Mouse (Mus musculus) stomach, postnatal 0 days (tissue): ENCODE measurements around the gene Siah2. TPM values are rescaled to one million over a fixed set of nuclear protein-coding genes. Genes with fewer than 3 reads are reported as not detected.

Source experiments
- ATAC-seq: fragments of 200-750 bp; cut with Nextera tagmentation; 2 replicates; pipeline ENCODE4 v1.8.0; 2017; ENCODE audit not compliant: low FRiP score, low TSS enrichment
- DNase-seq: peaks from one replicate; pipeline ENCODE4 v3.0.0-alpha.2; 2016; ENCODE audit warnings: low spot score
- H3K27ac ChIP-seq: fragments of 300-500 bp; sonication (generic); replicated peaks from 2 replicates; pipeline ENCODE4 v1.5.1; 2014; ENCODE audit warnings: mild to moderate bottlenecking, control low read depth
- H3K27me3 ChIP-seq: fragments of 300-500 bp; sonication (generic); 2 replicates; pipeline ENCODE4 v1.6.1; 2014; ENCODE audit warnings: low read length; ENCODE audit not compliant: control insufficient read depth, insufficient read depth
- H3K36me3 ChIP-seq: fragments of 300-500 bp; sonication (generic); 2 replicates; pipeline ENCODE4 v1.6.1; 2014; ENCODE audit warnings: low read length, mixed read lengths; ENCODE audit not compliant: control insufficient read depth, insufficient read depth
- H3K4me1 ChIP-seq: fragments of 300-500 bp; sonication (generic); replicated peaks from 2 replicates; pipeline ENCODE4 v1.6.1; 2014; ENCODE audit warnings: antibody characterized with exemption; ENCODE audit not compliant: control insufficient read depth, insufficient read depth
- H3K4me2 ChIP-seq: fragments of 300-500 bp; sonication (generic); replicated peaks from 2 replicates; pipeline ENCODE4 v1.6.1; 2014; ENCODE audit warnings: low read depth, mild to moderate bottlenecking, control low read depth, moderate library complexity
- H3K4me3 ChIP-seq: fragments of 300-500 bp; sonication (generic); 2 replicates; pipeline ENCODE4 v1.5.1; 2014; ENCODE audit warnings: low read depth, low read length, control low read depth
- H3K9ac ChIP-seq: fragments of 300-500 bp; sonication (generic); 2 replicates; pipeline ENCODE4 v1.6.1; 2014; ENCODE audit warnings: mild to moderate bottlenecking, low read length, control low read depth, mixed read lengths
- H3K9me3 ChIP-seq: fragments of 300-500 bp; sonication (generic); 2 replicates; pipeline ENCODE4 v1.6.1; 2016; ENCODE audit warnings: low read length; ENCODE audit not compliant: control insufficient read depth
- CTCF ChIP-seq: IDR thresholded peaks from 2 replicates; pipeline ENCODE4 v1.5.1; 2016; ENCODE audit warnings: antibody characterized with exemption, low read depth, mild to moderate bottlenecking, moderate library complexity
- EP300 ChIP-seq: optimal IDR thresholded peaks from 2 replicates; pipeline ENCODE3; 2016; ENCODE audit warnings: antibody characterized with exemption
- WGBS: fragments of 180-500 bp; shearing (Covaris S2); extraction: QIAGEN DNeasy Blood & Tissue Kit; methylation state at CpG from one replicate; pipeline ENCODE4 v1.1.7; 2014; 5-methylcytosine and 5-hydroxymethylcytosine counted together
- polyA plus RNA-seq: library from polyadenylated mRNA; unstranded; fragments of >200 nt; fragmentation: Nextera tagmentation; extraction: Ambion mirVana; gene quantifications from 2 replicates; pipeline ENCODE4 v1.2.1, GENCODE M21; 2015

Siah2 gene
- polyA plus RNA-seq, 1 experiment from 2014 or later, result 4.4 TPM

DNA sequence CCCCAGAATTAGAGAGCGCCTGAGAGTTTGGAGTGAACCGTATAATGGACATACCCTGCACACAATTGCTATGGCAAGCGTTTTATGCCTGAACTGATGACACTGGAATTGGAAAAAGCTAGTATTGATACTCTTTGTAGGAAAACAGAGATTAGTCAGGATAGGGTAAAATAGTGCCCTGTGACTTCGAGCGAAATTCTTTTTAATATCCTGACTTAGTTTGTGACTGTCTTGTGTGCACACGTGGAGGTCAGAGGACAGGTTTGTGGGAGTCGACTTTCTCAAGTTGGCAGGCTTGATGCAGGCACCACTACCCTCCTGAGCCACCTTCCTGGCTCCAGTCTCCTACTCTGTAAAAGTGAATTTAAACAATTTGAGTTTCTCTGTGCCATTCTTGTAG, 1.1 kb upstream of the Siah2 start:
- no peaks in the 10 kb centered on the region for H3K36me3 ChIP-seq
- no peak overlapping the region for H3K27ac ChIP-seq
- no peak for DNase-seq
- H3K9me3 ChIP-seq, result no peaks in the 10 kb centered on the region
- no peaks in the 10 kb centered on the region for H3K4me1 ChIP-seq
- no peaks in the 10 kb centered on the region for H3K27me3 ChIP-seq
- TF ChIP-seq CTCF (no peak), EP300 (no peak)
- H3K4me2 ChIP-seq, result no peak overlapping the region
- H3K9ac ChIP-seq, result no peak overlapping the region
- WGBS, result 83% methylated on average over 7 of the region's 7 CpGs
- no peak overlapping the region for H3K4me3 ChIP-seq
- no peak for ATAC-seq

GRCm38 (mm10) chr3:58691374-58691939, 743 bp downstream of the Siah2 start:
- Histone ChIP-seq H3K9ac (peak overlapping the region; percentile 85), H3K4me1 (no peaks in the 10 kb centered on the region), H3K4me3 (peak overlapping the region; percentile 86), H3K36me3 (no peaks in the 10 kb centered on the region), H3K27ac (peak overlapping the region; percentile 90), H3K4me2 (peak overlapping the region; percentile 93), H3K27me3 (no peaks in the 10 kb centered on the region), H3K9me3 (no peaks in the 10 kb centered on the region)
- 0% methylated on average over 39 of the region's 65 CpGs for WGBS
- TF ChIP-seq EP300, result no peak
- no peak for TF ChIP-seq CTCF
- DNase-seq, result peak; percentile 59
- peak; percentile 11; the same call in 1 of the 2 replicates for ATAC-seq

DNA sequence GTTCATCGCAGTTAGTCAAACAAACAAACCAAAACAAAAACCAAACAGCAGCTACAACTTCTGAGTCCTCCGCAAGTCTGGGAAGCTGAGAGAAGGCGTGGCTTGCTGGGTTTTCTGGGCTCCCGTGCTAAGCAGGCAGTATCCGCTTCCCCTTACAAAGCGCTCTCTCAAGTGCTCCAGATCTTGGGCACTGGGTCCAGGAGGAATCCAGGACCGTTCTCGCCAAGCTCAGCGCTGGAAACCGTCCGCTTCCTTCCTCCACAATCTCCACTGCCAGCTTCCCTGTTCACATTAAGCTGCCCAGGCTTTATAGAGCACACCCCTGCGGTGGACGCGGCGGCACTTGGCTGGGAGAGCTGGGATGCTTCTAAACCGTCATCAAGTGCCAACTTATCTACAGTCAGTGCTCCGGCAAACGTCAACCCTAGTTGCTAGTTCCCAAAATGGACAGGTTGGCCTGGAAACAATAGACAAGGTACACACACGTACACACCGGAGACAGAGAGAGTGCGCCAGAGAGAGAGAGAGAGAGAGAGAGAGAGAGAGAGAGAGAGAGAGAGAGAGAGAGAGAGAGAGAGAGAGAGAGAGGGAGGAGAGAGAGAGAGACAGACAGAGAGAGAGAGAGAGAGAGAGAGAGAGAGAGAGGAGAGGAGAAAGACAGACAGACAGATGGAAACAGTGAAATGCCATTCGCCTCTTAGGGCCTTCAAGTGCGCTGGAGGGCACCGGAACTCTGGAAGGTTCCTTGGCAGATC, 1.4 kb downstream of the Siah2 start:
- peak; percentile 63 for DNase-seq
- Histone ChIP-seq H3K4me3 (peak overlapping the region; percentile 86), H3K36me3 (no peaks in the 10 kb centered on the region), H3K4me1 (no peaks in the 10 kb centered on the region), H3K4me2 (peak overlapping the region; percentile 93), H3K9ac (peak overlapping the region; percentile 85), H3K27me3 (no peaks in the 10 kb centered on the region), H3K9me3 (no peaks in the 10 kb centered on the region), H3K27ac (peak overlapping the region; percentile 90)
- 0 out of 2 replicates have a peak, but pooled peaks have one; percentile 24 for ATAC-seq
- 2% methylated on average over 24 of the region's 24 CpGs for WGBS
- TF ChIP-seq CTCF (no peak), EP300 (no peak)

GRCm38 (mm10) chr3:58689721-58690120, 2.5 kb downstream of the Siah2 start:
- Histone ChIP-seq H3K4me1 (no peaks in the 10 kb centered on the region), H3K27me3 (no peaks in the 10 kb centered on the region), H3K4me2 (peak overlapping the region; percentile 93), H3K27ac (no peak overlapping the region), H3K9ac (no peak overlapping the region), H3K36me3 (no peaks in the 10 kb centered on the region), H3K9me3 (no peaks in the 10 kb centered on the region), H3K4me3 (no peak overlapping the region)
- TF ChIP-seq CTCF, result no peak
- TF ChIP-seq EP300, result no peak
- no peak for DNase-seq
- 48% methylated on average over 3 of the region's 3 CpGs for WGBS
- no peak for ATAC-seq

DNA sequence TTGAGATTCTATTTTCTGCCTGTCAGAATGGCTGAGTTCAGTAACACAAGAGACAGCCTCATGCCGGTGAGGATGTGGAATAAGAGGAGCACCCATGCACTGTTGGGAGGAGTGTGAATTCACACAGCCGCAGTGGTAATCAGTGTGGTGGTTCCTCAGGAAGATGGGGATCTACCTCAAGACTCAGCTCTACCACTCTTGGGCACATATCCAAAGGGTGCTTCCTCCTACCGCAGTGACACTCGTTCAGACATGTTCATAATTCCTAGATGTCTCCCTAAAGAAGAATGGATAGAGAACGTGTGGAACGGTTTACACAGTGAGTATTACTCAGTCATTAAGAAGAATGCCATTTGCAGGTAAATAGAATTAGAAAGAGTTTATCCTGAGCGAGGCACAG, 3.1 kb downstream of the Siah2 start:
- TF ChIP-seq EP300, result no peak
- TF ChIP-seq CTCF, result no peak
- 64% methylated on average over 7 of the region's 7 CpGs for WGBS
- no peak for DNase-seq
- no peak for ATAC-seq
- H3K9ac ChIP-seq, result no peak overlapping the region
- H3K4me2 ChIP-seq, result no peak overlapping the region
- H3K4me3 ChIP-seq, result no peak overlapping the region
- H3K9me3 ChIP-seq, result no peaks in the 10 kb centered on the region
- no peaks in the 10 kb centered on the region for H3K27me3 ChIP-seq
- H3K36me3 ChIP-seq, result no peaks in the 10 kb centered on the region
- no peaks in the 10 kb centered on the region for H3K4me1 ChIP-seq
- no peak overlapping the region for H3K27ac ChIP-seq

DNA sequence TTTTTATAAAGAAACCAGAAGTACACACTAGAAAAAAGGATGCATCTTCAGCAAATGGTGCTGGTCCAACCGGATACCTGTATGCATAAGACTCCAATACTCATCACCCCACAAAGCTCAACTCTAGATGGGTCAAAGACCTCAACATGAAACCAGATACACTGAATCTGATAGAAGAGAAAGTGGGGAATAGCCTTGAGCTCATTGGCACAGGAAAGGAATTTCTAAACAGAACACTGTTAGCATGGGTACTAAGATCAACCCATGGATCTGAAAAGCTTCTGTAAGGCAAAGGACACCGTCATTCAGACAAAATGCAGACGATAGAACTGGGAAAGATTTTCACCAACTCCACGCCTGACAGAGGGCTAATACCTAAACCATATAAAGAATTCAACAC, 3.6 kb downstream of the Siah2 start:
- Histone ChIP-seq H3K4me2 (no peak overlapping the region), H3K27ac (no peak overlapping the region), H3K9me3 (no peaks in the 10 kb centered on the region), H3K9ac (no peak overlapping the region), H3K27me3 (no peaks in the 10 kb centered on the region), H3K4me3 (no peak overlapping the region), H3K4me1 (no peaks in the 10 kb centered on the region), H3K36me3 (no peaks in the 10 kb centered on the region)
- ATAC-seq, result no peak
- WGBS, result 90% methylated on average over 4 of the region's 4 CpGs
- DNase-seq, result no peak
- TF ChIP-seq CTCF (no peak), EP300 (no peak)
